Mouse (Mus musculus) intestine, embryonic 16.5 days (tissue): Measurements from ENCODE around the gene Rundc1. TPM values are rescaled to one million over a fixed set of nuclear protein-coding genes. Genes with fewer than 3 reads are reported as not detected.
"Not testable (repeated sequence)": the region's sequence is repeated elsewhere in the genome, so short reads cannot be mapped to it uniquely, and the experiment has no call there.

Experiments
- ATAC-seq: fragments of 200-750 bp; cut with Nextera tagmentation; 2 replicates; pipeline ENCODE4 v1.8.0; 2017; ENCODE audit warnings: moderate TSS enrichment, moderate library complexity
- H3K27ac ChIP-seq: fragments of 300-500 bp; sonication (generic); 2 replicates; pipeline ENCODE4 v1.5.1; 2014; ENCODE audit warnings: mild to moderate bottlenecking, low read length
- H3K27me3 ChIP-seq: fragments of 300-500 bp; sonication (generic); replicated peaks from 2 replicates; pipeline ENCODE4 v1.6.1; 2014; ENCODE audit warnings: low read length, control low read depth, mixed read lengths; ENCODE audit not compliant: control insufficient read depth, insufficient read depth
- H3K36me3 ChIP-seq: fragments of 300-500 bp; sonication (generic); 2 replicates; pipeline ENCODE4 v1.6.1; 2014; ENCODE audit warnings: low read length, control low read depth; ENCODE audit not compliant: control insufficient read depth, insufficient read depth
- H3K4me1 ChIP-seq: fragments of 300-500 bp; sonication (generic); 2 replicates; pipeline ENCODE4 v1.6.1; 2014; ENCODE audit warnings: low read length, control low read depth, mixed read lengths; ENCODE audit not compliant: control insufficient read depth, insufficient read depth
- H3K4me2 ChIP-seq: fragments of 300-500 bp; sonication (generic); 2 replicates; pipeline ENCODE4 v1.6.1; 2014; ENCODE audit warnings: low read depth, low read length, control low read depth
- H3K4me3 ChIP-seq: fragments of 300-500 bp; sonication (generic); 2 replicates; pipeline ENCODE4 v1.5.1; 2014; ENCODE audit warnings: mild to moderate bottlenecking, low read length
- H3K9ac ChIP-seq: fragments of 300-500 bp; sonication (generic); 2 replicates; pipeline ENCODE4 v1.6.1; 2014; ENCODE audit warnings: low read depth, low read length
- H3K9me3 ChIP-seq: fragments of 300-500 bp; sonication (generic); 2 replicates; pipeline ENCODE4 v1.6.1; 2016; ENCODE audit warnings: low read length, control low read depth; ENCODE audit not compliant: control insufficient read depth
- WGBS: fragments of 180-500 bp; shearing (Covaris S2); extraction: QIAGEN DNeasy Blood & Tissue Kit; methylation state at CpG from one replicate; pipeline ENCODE4 v1.1.7; 2014; 5-methylcytosine and 5-hydroxymethylcytosine counted together
- polyA plus RNA-seq: library from polyadenylated mRNA; unstranded; fragments of >200 nt; fragmentation: Nextera tagmentation; extraction: Ambion mirVana; gene quantifications from 2 replicates; pipeline ENCODE4 v1.2.1, GENCODE M21; 2015

Gene Rundc1
- polyA plus RNA-seq, 1 experiment from 2014 or later: 16.6 TPM

DNA sequence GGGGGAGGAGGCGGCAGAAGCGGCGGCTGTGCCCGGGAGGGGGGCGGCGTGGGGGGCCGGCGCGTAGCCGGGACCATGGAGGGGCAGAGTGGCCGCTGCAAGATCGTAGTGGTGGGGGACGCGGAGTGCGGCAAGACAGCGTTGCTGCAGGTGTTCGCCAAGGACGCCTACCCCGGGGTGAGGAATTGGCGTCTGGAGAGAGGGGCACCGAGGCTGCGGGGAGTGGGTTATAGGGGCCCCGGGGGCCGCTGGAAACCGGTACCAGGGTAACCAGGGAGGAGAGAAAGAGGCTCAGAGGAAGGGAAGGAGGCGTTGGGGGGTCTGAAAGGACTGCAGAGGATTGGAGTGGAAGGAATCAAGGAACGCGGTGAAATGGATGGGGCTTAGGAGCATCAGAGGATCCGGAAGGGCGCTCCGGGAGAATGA is 43.4 kb downstream of the Rundc1 start:
- peak overlapping the region; percentile 96 for H3K4me2 ChIP-seq
- peak overlapping the region; percentile 84 for H3K9ac ChIP-seq
- H3K4me3 ChIP-seq: peak overlapping the region; percentile 82
- H3K27me3 ChIP-seq: no peaks in the 10 kb centered on the region
- peaks cover 24% of the 10 kb centered on the region for H3K4me1 ChIP-seq
- WGBS: 1% methylated on average over 30 of the region's 31 CpGs
- ATAC-seq: peak; percentile 10; the same call in 1 of the 2 replicates
- no peaks in the 10 kb centered on the region for H3K36me3 ChIP-seq
- no peaks in the 10 kb centered on the region for H3K9me3 ChIP-seq
- peak overlapping the region; percentile 80 for H3K27ac ChIP-seq

- no peaks in the 10 kb centered on the region for H3K9me3 ChIP-seq
- no peaks in the 10 kb centered on the region for H3K36me3 ChIP-seq
- WGBS: 4% methylated on average over 13 of the region's 13 CpGs
- H3K27me3 ChIP-seq: no peaks in the 10 kb centered on the region
- peaks cover 20% of the 10 kb centered on the region for H3K4me1 ChIP-seq
- peak overlapping the region; percentile 96 for H3K4me2 ChIP-seq
- no peak for ATAC-seq
- H3K27ac ChIP-seq: peak overlapping the region; percentile 80
- peak overlapping the region; percentile 82 for H3K4me3 ChIP-seq
- H3K9ac ChIP-seq: peak overlapping the region; percentile 84
Measured at GRCm38 (mm10) chr11:101468731-101469130, 43.8 kb downstream of the Rundc1 start.

DNA sequence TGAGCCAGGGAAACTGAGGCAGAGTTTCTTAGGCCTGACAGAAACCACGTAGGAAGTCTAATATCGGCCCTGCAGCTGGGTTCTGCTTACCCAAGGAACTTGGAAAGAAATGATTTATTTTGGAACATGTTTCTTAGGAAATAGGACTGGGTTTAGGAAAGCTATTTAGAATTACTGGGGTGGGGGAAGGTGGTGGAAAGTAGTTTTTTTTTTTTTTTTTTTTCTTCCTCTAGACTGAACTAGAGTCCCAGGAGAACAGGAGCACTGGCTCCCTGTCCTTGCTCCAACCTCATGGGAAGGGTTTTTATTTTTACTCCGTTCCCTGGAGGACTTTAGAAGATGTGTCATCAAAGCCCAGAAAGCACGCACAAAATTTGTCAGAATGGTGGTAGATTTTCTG is 44.3 kb downstream of the Rundc1 start:
- no peak for ATAC-seq
- 57% methylated on average over 4 of the region's 4 CpGs for WGBS
- Histone ChIP-seq H3K9me3 (no peaks in the 10 kb centered on the region), H3K9ac (no peak overlapping the region; the same call in 1 of the 2 replicates), H3K27me3 (no peaks in the 10 kb centered on the region), H3K4me3 (peak overlapping the region; percentile 82), H3K27ac (no peak overlapping the region), H3K4me2 (peak overlapping the region; percentile 96), H3K36me3 (no peaks in the 10 kb centered on the region), H3K4me1 (peaks cover 16% of the 10 kb centered on the region)

- H3K4me2 ChIP-seq: no peak overlapping the region
- no peaks in the 10 kb centered on the region for H3K36me3 ChIP-seq
- no peaks in the 10 kb centered on the region for H3K27me3 ChIP-seq
- H3K4me1 ChIP-seq: peaks cover 12% of the 10 kb centered on the region
- 47% methylated on average over 7 of the region's 7 CpGs for WGBS
- H3K4me3 ChIP-seq: no peak overlapping the region
- H3K27ac ChIP-seq: no peak overlapping the region
- H3K9me3 ChIP-seq: no peaks in the 10 kb centered on the region
- H3K9ac ChIP-seq: no peak overlapping the region
- ATAC-seq: no peak
Measured at GRCm38 (mm10) chr11:101470206-101470605, 45.3 kb downstream of the Rundc1 start.

GRCm38 (mm10) chr11:101471926-101472325 is 47.0 kb downstream of the Rundc1 start:
- Histone ChIP-seq H3K36me3 (no peaks in the 10 kb centered on the region), H3K27me3 (no peaks in the 10 kb centered on the region), H3K4me3 (no peak overlapping the region), H3K9ac (no peak overlapping the region), H3K27ac (no peak overlapping the region), H3K4me2 (no peak overlapping the region), H3K9me3 (no peaks in the 10 kb centered on the region), H3K4me1 (peaks cover 12% of the 10 kb centered on the region)
- WGBS: 49% methylated on average over 3 of the region's 3 CpGs
- no peak for ATAC-seq

GRCm38 (mm10) chr11:101472336-101472735 is 47.5 kb downstream of the Rundc1 start:
- Histone ChIP-seq H3K4me1 (peaks cover 8% of the 10 kb centered on the region), H3K27me3 (no peaks in the 10 kb centered on the region), H3K4me3 (no peak overlapping the region), H3K27ac (no peak overlapping the region), H3K9me3 (no peaks in the 10 kb centered on the region), H3K9ac (no peak overlapping the region), H3K36me3 (no peaks in the 10 kb centered on the region), H3K4me2 (no peak overlapping the region)
- 56% methylated on average over 7 of the region's 7 CpGs for WGBS
- ATAC-seq: no peak

DNA sequence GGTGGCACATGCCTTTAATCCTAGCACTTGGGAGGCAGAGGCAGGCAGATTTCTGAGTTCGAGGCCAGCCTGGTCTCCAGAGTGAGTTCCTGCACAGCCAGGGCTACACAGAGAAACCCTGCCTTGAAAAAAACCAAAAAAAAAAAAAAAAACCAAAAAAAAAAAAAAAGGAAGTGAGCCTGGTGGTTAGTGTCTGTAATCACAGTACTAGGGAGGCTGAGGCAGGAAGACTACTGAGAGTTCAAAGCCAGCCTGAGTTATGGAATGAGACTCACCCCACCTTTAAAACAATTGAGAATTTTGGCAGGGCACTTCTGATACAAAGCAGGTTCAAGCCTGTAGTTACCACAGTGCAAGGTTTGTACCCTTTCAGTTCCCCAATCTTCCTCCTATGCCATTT is 48.8 kb downstream of the Rundc1 start:
- not testable (repeated sequence) for H3K4me1 ChIP-seq, H3K4me2 ChIP-seq, H3K27ac ChIP-seq, H3K9ac ChIP-seq, H3K4me3 ChIP-seq, H3K36me3 ChIP-seq, H3K27me3 ChIP-seq, H3K9me3 ChIP-seq, ATAC-seq
- 77% methylated on average over 1 of the region's 1 CpGs for WGBS

GRCm38 (mm10) chr11:101474298-101474697 is 49.4 kb downstream of the Rundc1 start:
- 69% methylated on average over 5 of the region's 5 CpGs for WGBS
- Histone ChIP-seq H3K4me3 (no peak overlapping the region), H3K4me1 (peaks cover 10% of the 10 kb centered on the region), H3K27ac (no peak overlapping the region), H3K27me3 (no peaks in the 10 kb centered on the region), H3K36me3 (no peaks in the 10 kb centered on the region), H3K9me3 (no peaks in the 10 kb centered on the region), H3K4me2 (no peak overlapping the region), H3K9ac (no peak overlapping the region)
- no peak for ATAC-seq

GRCm38 (mm10) chr11:101476361-101476760 is 51.5 kb downstream of the Rundc1 start:
- not testable (repeated sequence) for ATAC-seq, H3K36me3 ChIP-seq, H3K4me3 ChIP-seq, H3K27me3 ChIP-seq, H3K27ac ChIP-seq, H3K9me3 ChIP-seq, H3K4me2 ChIP-seq, H3K9ac ChIP-seq
- H3K4me1 ChIP-seq: peaks cover 19% of the 10 kb centered on the region
- 86% methylated on average over 4 of the region's 4 CpGs for WGBS

- 51% methylated on average over 4 of the region's 4 CpGs for WGBS
- Histone ChIP-seq H3K27ac (no peak overlapping the region), H3K27me3 (no peaks in the 10 kb centered on the region), H3K4me1 (peaks cover 19% of the 10 kb centered on the region), H3K4me2 (no peak overlapping the region), H3K36me3 (no peaks in the 10 kb centered on the region), H3K9ac (no peak overlapping the region), H3K4me3 (no peak overlapping the region), H3K9me3 (no peaks in the 10 kb centered on the region)
- ATAC-seq: no peak
Measured at GRCm38 (mm10) chr11:101477194-101477551, 52.3 kb downstream of the Rundc1 start.
